Mouse (Mus musculus) brain, embryonic 14.5 days (tissue): ENCODE measurements around the gene Adamts14.

Source experiments
- CTCF ChIP-seq: fragments of 200-500 bp; IDR thresholded peaks from 2 replicates; pipeline ENCODE4 v1.5.1; 2012; ENCODE audit warnings: inconsistent platforms, mild to moderate bottlenecking, moderate library complexity, borderline replicate concordance; ENCODE audit not compliant: insufficient read depth, insufficient read length; ENCODE audit errors: extremely low read depth
- POLR2A ChIP-seq: fragments of 200-500 bp; IDR thresholded peaks from 2 replicates; pipeline ENCODE4 v1.6.1; 2012; ENCODE audit warnings: mild to moderate bottlenecking, inconsistent platforms, borderline replicate concordance; ENCODE audit not compliant: poor library complexity, insufficient read depth, insufficient read length, severe bottlenecking; ENCODE audit errors: extremely low read depth

GRCm38 (mm10) chr10:61203930-61204329, 69.3 kb downstream of the Adamts14 start:
- TF ChIP-seq POLR2A (no peak), CTCF (no peak)
